Comparison of ENCODE assay signal across 20 mouse cellular contexts in genomic region chr7:129003150-129003549, GRCm38 (mm10).
"Had no signal": no experiment of that assay in that cellular context is flagged by ENCODE, and none has a peak within 500 bp of the region (broad histone marks: within the 10 kb centered on the region; RNA-seq: fewer than 3 reads in every experiment).

No protein-coding gene starts in this region.

- H3K4me1 ChIP-seq: limb, embryonic 12.5 days; limb, embryonic 15.5 days; liver, embryonic 15.5 days; midbrain, embryonic 12.5 days; midbrain, embryonic 15.5 days; neural tube, embryonic 12.5 days; neural tube, embryonic 15.5 days; stomach, embryonic 15.5 days had no signal

- H3K9ac ChIP-seq: limb, embryonic 12.5 days; limb, embryonic 15.5 days; liver, embryonic 15.5 days; lung, embryonic 14.5 days; midbrain, embryonic 12.5 days; midbrain, embryonic 15.5 days; neural tube, embryonic 12.5 days; neural tube, embryonic 15.5 days; stomach, embryonic 15.5 days had no signal

- H3K27me3 ChIP-seq: limb, embryonic 12.5 days; limb, embryonic 15.5 days; liver, embryonic 15.5 days; midbrain, embryonic 12.5 days; midbrain, embryonic 15.5 days; neural tube, embryonic 12.5 days; neural tube, embryonic 15.5 days; stomach, embryonic 15.5 days had no signal

- H3K9me3 ChIP-seq: limb, embryonic 12.5 days; limb, embryonic 15.5 days; liver, embryonic 15.5 days; midbrain, embryonic 12.5 days; midbrain, embryonic 15.5 days; neural tube, embryonic 15.5 days; stomach, embryonic 15.5 days had no signal

- DNase-seq: kidney, adult 18-20 months; kidney, adult 9 months; kidney, postnatal 14 days; kidney, postnatal 4 days; left cerebral cortex, postnatal 4 days; lung, embryonic 14.5 days; right cerebral cortex, adult 18-20 months; right cerebral cortex, postnatal 14 days; right cerebral cortex, postnatal 4 days; thymus, adult 18-20 months; thymus, postnatal 36 days had no signal

- H3K36me3 ChIP-seq: limb, embryonic 12.5 days; limb, embryonic 15.5 days; liver, embryonic 15.5 days; midbrain, embryonic 12.5 days; midbrain, embryonic 15.5 days; neural tube, embryonic 12.5 days; neural tube, embryonic 15.5 days; stomach, embryonic 15.5 days had no signal

- H3K4me2 ChIP-seq: limb, embryonic 12.5 days; limb, embryonic 15.5 days; liver, embryonic 11.5 days; liver, embryonic 15.5 days; lung, embryonic 14.5 days; midbrain, embryonic 12.5 days; midbrain, embryonic 15.5 days; neural tube, embryonic 12.5 days; neural tube, embryonic 15.5 days; stomach, embryonic 15.5 days had no signal

- ATAC-seq: midbrain, embryonic 15.5 days had no signal

- H3K27ac ChIP-seq: limb, embryonic 12.5 days; limb, embryonic 15.5 days; liver, embryonic 15.5 days; midbrain, embryonic 12.5 days; midbrain, embryonic 15.5 days; neural tube, embryonic 12.5 days; neural tube, embryonic 15.5 days; stomach, embryonic 15.5 days had no signal

- H3K4me3 ChIP-seq: limb, embryonic 12.5 days; limb, embryonic 15.5 days; liver, embryonic 15.5 days; midbrain, embryonic 12.5 days; midbrain, embryonic 15.5 days; neural tube, embryonic 12.5 days; neural tube, embryonic 15.5 days; stomach, embryonic 15.5 days had no signal
